ENCODE assay signal across 15 mouse cellular contexts in the genomic region with DNA sequence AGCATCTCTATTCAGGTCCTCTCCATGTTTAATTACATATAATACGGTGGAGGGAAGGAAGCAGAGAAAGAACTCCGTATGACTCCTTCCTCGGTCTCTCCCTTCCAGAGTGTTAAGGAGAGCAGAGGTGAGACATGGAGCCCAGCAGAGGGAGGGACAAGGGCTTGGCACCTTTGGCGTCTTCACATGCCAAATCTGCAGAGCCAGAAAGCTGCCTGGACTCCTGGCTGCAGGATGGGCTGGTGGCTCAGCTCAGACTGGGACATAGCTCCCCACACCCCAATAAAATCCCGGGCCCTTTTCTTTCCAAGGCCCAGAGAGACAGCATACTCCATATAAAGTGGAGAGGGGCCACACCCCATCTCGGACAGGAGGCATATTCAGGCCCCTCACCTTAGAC.
DNase-seq lines count a peak whose midpoint lies in the region; ATAC-seq and TF ChIP-seq lines count a peak whose summit lies in the region.
"Had no signal": no experiment of that assay in that cellular context is flagged by ENCODE, and none has a peak within 500 bp of the region (broad histone marks: within the 10 kb centered on the region; RNA-seq: fewer than 3 reads in every experiment).

No protein-coding gene starts in this region.

- no peak overlapping the region for H3K4me2 ChIP-seq in forebrain, embryonic 15.5 days (replicated peaks)
- no peak overlapping the region for H3K4me2 ChIP-seq in liver, postnatal 0 days (ENCODE audit: low read depth, low read length)
- H3K4me2 ChIP-seq: embryonic facial prominence, embryonic 12.5 days; forebrain, embryonic 12.5 days had no signal

- H3K27me3 ChIP-seq in forebrain, embryonic 10.5 days (ENCODE audit: poor library complexity, severe bottlenecking) = peaks cover 7% of the 10 kb centered on the region; the same call in 1 of the 2 replicates
- H3K27me3 ChIP-seq in forebrain, embryonic 15.5 days = no peaks in the 10 kb centered on the region
- no peaks in the 10 kb centered on the region for H3K27me3 ChIP-seq in liver, adult 2 months (ENCODE audit: control insufficient read depth, insufficient read depth, low read length)
- no peaks in the 10 kb centered on the region for H3K27me3 ChIP-seq in liver, postnatal 0 days (ENCODE audit: insufficient read depth, low read length)
- H3K27me3 ChIP-seq: embryonic facial prominence, embryonic 12.5 days had no signal

- no peak overlapping the region for H3K4me3 ChIP-seq in forebrain, embryonic 10.5 days
- H3K4me3 ChIP-seq in forebrain, embryonic 15.5 days = no peak overlapping the region
- H3K4me3 ChIP-seq in liver, adult 2 months (ENCODE audit: insufficient read depth, low read depth, low read length) = no peak overlapping the region
- no peak overlapping the region for H3K4me3 ChIP-seq in liver, postnatal 0 days (ENCODE audit: low read depth, low read length)
- H3K4me3 ChIP-seq: embryonic facial prominence, embryonic 10.5 days; embryonic facial prominence, embryonic 12.5 days; forebrain, embryonic 12.5 days had no signal

- no peaks in the 10 kb centered on the region for H3K36me3 ChIP-seq in forebrain, embryonic 10.5 days (replicated peaks)
- H3K36me3 ChIP-seq in forebrain, embryonic 15.5 days = no peaks in the 10 kb centered on the region
- H3K36me3 ChIP-seq in liver, adult 2 months (ENCODE audit: control insufficient read depth, insufficient read depth, low read length) = no peaks in the 10 kb centered on the region
- H3K36me3 ChIP-seq in liver, postnatal 0 days (replicated peaks; ENCODE audit: insufficient read depth, low read length) = no peaks in the 10 kb centered on the region
- H3K36me3 ChIP-seq: embryonic facial prominence, embryonic 10.5 days; embryonic facial prominence, embryonic 12.5 days; forebrain, embryonic 12.5 days had no signal

- no peaks in the 10 kb centered on the region for H3K79me2 ChIP-seq in liver, adult 2 months (ENCODE audit: control insufficient read depth, insufficient read depth, low read length)

- H3K27ac ChIP-seq in forebrain, embryonic 10.5 days = peak overlapping the region; percentile 35; the same call in 1 of the 2 replicates
- H3K27ac ChIP-seq in forebrain, embryonic 15.5 days (replicated peaks) = no peak overlapping the region
- no peak overlapping the region for H3K27ac ChIP-seq in liver, adult 2 months (replicated peaks; ENCODE audit: insufficient read depth, low read depth, low read length)
- no peak overlapping the region for H3K27ac ChIP-seq in liver, postnatal 0 days (ENCODE audit: low read depth)
- H3K27ac ChIP-seq: embryonic facial prominence, embryonic 10.5 days; embryonic facial prominence, embryonic 12.5 days; forebrain, embryonic 12.5 days had no signal

- ATAC-seq in forebrain, embryonic 15.5 days (replicated peaks) = no peak
- ATAC-seq in liver, postnatal 0 days = no peak
- ATAC-seq: forebrain, embryonic 14.5 days; forebrain, postnatal 0 days had no signal

- WGBS in forebrain, embryonic 10.5 days = 72% methylated on average over 6 of the region's 6 CpGs
- WGBS in forebrain, embryonic 15.5 days = 54% methylated on average over 6 of the region's 6 CpGs
- WGBS in liver, adult 2 months = 66% methylated on average over 6 of the region's 6 CpGs
- 59% methylated on average over 6 of the region's 6 CpGs for WGBS in liver, postnatal 0 days (ENCODE audit: insufficient replicate concordance)

- no peak for TF ChIP-seq EP300 in liver, postnatal 0 days (IDR thresholded peaks at IDR 0.05; ENCODE audit: low read depth)

- H3K4me1 ChIP-seq in forebrain, embryonic 10.5 days = peaks cover 37% of the 10 kb centered on the region
- H3K4me1 ChIP-seq in forebrain, embryonic 15.5 days = peaks cover 25% of the 10 kb centered on the region
- H3K4me1 ChIP-seq in liver, adult 2 months (ENCODE audit: control insufficient read depth, insufficient read depth, low read length) = peaks cover 29% of the 10 kb centered on the region
- H3K4me1 ChIP-seq in liver, postnatal 0 days (ENCODE audit: insufficient read depth) = peaks cover 16% of the 10 kb centered on the region

- H3K9me3 ChIP-seq in forebrain, embryonic 10.5 days = no peaks in the 10 kb centered on the region
- H3K9me3 ChIP-seq in forebrain, embryonic 15.5 days = no peaks in the 10 kb centered on the region
- H3K9me3 ChIP-seq in liver, postnatal 0 days (ENCODE audit: low read length) = no peaks in the 10 kb centered on the region
- H3K9me3 ChIP-seq: embryonic facial prominence, embryonic 10.5 days; embryonic facial prominence, embryonic 12.5 days; forebrain, embryonic 12.5 days had no signal

- no peak for TF ChIP-seq CTCF in liver, adult 2 months (IDR thresholded peaks at IDR 0.05; ENCODE audit: low read depth, low read length)
- TF ChIP-seq CTCF in liver, postnatal 0 days (IDR thresholded peaks at IDR 0.05; ENCODE audit: low read depth) = no peak

- no peak overlapping the region for H3K9ac ChIP-seq in forebrain, embryonic 15.5 days (replicated peaks)
- no peak overlapping the region for H3K9ac ChIP-seq in liver, adult 2 months (ENCODE audit: low read depth, low read length)
- no peak overlapping the region for H3K9ac ChIP-seq in liver, postnatal 0 days (replicated peaks)
- H3K9ac ChIP-seq: embryonic facial prominence, embryonic 12.5 days; forebrain, embryonic 12.5 days; forebrain, postnatal 0 days had no signal

- DNase-seq in cerebellum, postnatal 10 days = peak; percentile 55 to 68
- no peak for DNase-seq in cerebellum, adult 8-10 months
- DNase-seq in forebrain, embryonic 10.5 days (ENCODE audit: extremely low spot score, low spot score) = no peak
- peak; percentile 52 for DNase-seq in liver, adult 2 months (ENCODE audit: extremely low read depth, low read depth, low spot score)
- DNase-seq in liver, postnatal 0 days = no peak
- DNase-seq in layer of hippocampus, postnatal 10 days (ENCODE audit: low spot score in 2 of 2) = no peak
- DNase-seq: adrenal gland, postnatal 10 days; cerebellum, adult 18-20 months; cerebellum, adult 9-10 months; forebrain, postnatal 0 days had no signal

- no peak for TF ChIP-seq POLR2A in liver, adult 2 months (IDR thresholded peaks at IDR 0.05; ENCODE audit: extremely low read depth, insufficient read depth, low read length)

Comparison
In these comparisons a context has a peak if more than half of its experiments do, and no peak if none do; other contexts are left out.
1. DNase-seq: peak in cerebellum, postnatal 10 days (2 of 2) and liver, adult 2 months (single experiment); none in cerebellum, adult 8-10 months (single experiment), forebrain, embryonic 10.5 days (single experiment), liver, postnatal 0 days (single experiment) and layer of hippocampus, postnatal 10 days (0 of 2).